Mouse (Mus musculus): ENCODE measurements at regions not wholly inside any gene's neighbourhood (a gene's known extent, or its start where the extent isn't known, plus 50 kb on each side); places are given as distances from the start of the nearest gene placed in this dataset.

- Histone ChIP-seq H3ac (ENCODE audit: control insufficient read depth, insufficient read length, low read depth) (no peak overlapping the region), H3K27me3 (ENCODE audit: control insufficient read depth, insufficient read depth, insufficient read length) (no peaks in the 10 kb centered on the region), H3K79me2 (ENCODE audit: control insufficient read depth, insufficient read depth) (no peaks in the 10 kb centered on the region), H3K79me3 (ENCODE audit: low read depth) (no peaks in the 10 kb centered on the region), H3K4me3 (ENCODE audit: insufficient read depth, poor library complexity, severe bottlenecking) (no peak overlapping the region), H3K36me3 (ENCODE audit: control insufficient read depth, insufficient read depth) (no peaks in the 10 kb centered on the region)
- no peak for TF ChIP-seq CTCF (IDR thresholded peaks at IDR 0.05; ENCODE audit: control insufficient read depth, insufficient read depth, insufficient read length)
- no peak for TF ChIP-seq MAX (IDR thresholded peaks at IDR 0.05)
- TF ChIP-seq USF1 (IDR thresholded peaks at IDR 0.05; ENCODE audit: low read depth) = no peak
- TF ChIP-seq FOSL1 (IDR thresholded peaks at IDR 0.05; ENCODE audit: insufficient read depth, low read length, poor library complexity, severe bottlenecking) = no peak
- TF ChIP-seq MYOG (IDR thresholded peaks at IDR 0.05; ENCODE audit: control insufficient read depth, extremely low read depth, insufficient read length) = no peak
- no peak for TF ChIP-seq CEBPB (IDR thresholded peaks at IDR 0.05; ENCODE audit: low read depth)
- TF ChIP-seq MYOD1 (IDR thresholded peaks at IDR 0.05; ENCODE audit: control insufficient read depth, insufficient read length, low read depth) = no peak
Measured at GRCm38 (mm10) chr2:14544686-14545085, 58.2 kb upstream of the Cacnb2 start.

GRCm38 (mm10) chr2:14548650-14549049 is 54.2 kb upstream of the Cacnb2 start:
- no peaks in the 10 kb centered on the region for H3K36me3 ChIP-seq (ENCODE audit: control insufficient read depth, insufficient read depth)
- H3K27me3 ChIP-seq (ENCODE audit: control insufficient read depth, insufficient read depth, insufficient read length) = no peaks in the 10 kb centered on the region
- H3K79me2 ChIP-seq (ENCODE audit: control insufficient read depth, insufficient read depth) = no peaks in the 10 kb centered on the region
- H3ac ChIP-seq (ENCODE audit: control insufficient read depth, insufficient read length, low read depth) = no peak overlapping the region
- no peaks in the 10 kb centered on the region for H3K79me3 ChIP-seq (ENCODE audit: low read depth)
- no peak for TF ChIP-seq MAX (IDR thresholded peaks at IDR 0.05)
- no peak overlapping the region for H3K4me3 ChIP-seq (ENCODE audit: insufficient read depth, poor library complexity, severe bottlenecking)

GRCm38 (mm10) chr2:14549560-14549959 is 53.3 kb upstream of the Cacnb2 start:
- Histone ChIP-seq H3K79me3 (ENCODE audit: low read depth) (no peaks in the 10 kb centered on the region), H3K36me3 (ENCODE audit: control insufficient read depth, insufficient read depth) (no peaks in the 10 kb centered on the region), H3K27me3 (ENCODE audit: control insufficient read depth, insufficient read depth, insufficient read length) (no peaks in the 10 kb centered on the region), H3ac (ENCODE audit: control insufficient read depth, insufficient read length, low read depth) (no peak overlapping the region), H3K79me2 (ENCODE audit: control insufficient read depth, insufficient read depth) (no peaks in the 10 kb centered on the region), H3K4me3 (ENCODE audit: insufficient read depth, poor library complexity, severe bottlenecking) (no peak overlapping the region)
- no peak for TF ChIP-seq MYOG (IDR thresholded peaks at IDR 0.05; ENCODE audit: control insufficient read depth, extremely low read depth, insufficient read length)
- TF ChIP-seq USF1 (IDR thresholded peaks at IDR 0.05; ENCODE audit: low read depth) = peak; percentile 81

DNA sequence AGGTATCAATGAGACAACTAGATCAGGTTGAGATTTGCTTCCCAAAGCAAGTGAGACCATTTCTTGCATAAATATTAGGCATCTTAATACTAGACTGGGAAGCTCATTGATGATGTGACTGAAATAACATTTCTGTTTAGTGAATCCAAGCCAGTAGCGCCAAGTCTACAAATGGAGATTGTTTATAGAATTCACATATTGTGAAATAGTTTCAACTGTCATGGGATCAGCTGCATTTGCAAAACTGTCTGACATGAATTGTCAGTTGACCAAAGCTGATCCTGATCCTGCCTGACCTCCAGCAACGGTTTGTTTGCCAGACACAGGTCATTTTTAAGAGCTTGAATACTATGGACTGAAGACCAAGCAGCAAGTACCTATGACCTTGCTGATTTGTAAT is 52.1 kb upstream of the Cacnb2 start:
- no peak overlapping the region for H3K4me3 ChIP-seq (ENCODE audit: insufficient read depth, poor library complexity, severe bottlenecking)
- TF ChIP-seq FOSL1 (IDR thresholded peaks at IDR 0.05; ENCODE audit: insufficient read depth, low read length, poor library complexity, severe bottlenecking) (no peak), MAX (IDR thresholded peaks at IDR 0.05) (no peak), MYOG (IDR thresholded peaks at IDR 0.05; ENCODE audit: control insufficient read depth, extremely low read depth, insufficient read length) (no peak), CEBPB (IDR thresholded peaks at IDR 0.05; ENCODE audit: low read depth) (no peak), MYOD1 (IDR thresholded peaks at IDR 0.05; ENCODE audit: control insufficient read depth, insufficient read length, low read depth) (no peak), USF1 (IDR thresholded peaks at IDR 0.05; ENCODE audit: low read depth) (no peak), CTCF (IDR thresholded peaks at IDR 0.05; ENCODE audit: control insufficient read depth, insufficient read depth, insufficient read length) (no peak)
- no peak overlapping the region for H3ac ChIP-seq (ENCODE audit: control insufficient read depth, insufficient read length, low read depth)
- H3K79me2 ChIP-seq (ENCODE audit: control insufficient read depth, insufficient read depth) = no peaks in the 10 kb centered on the region
- H3K79me3 ChIP-seq (ENCODE audit: low read depth) = no peaks in the 10 kb centered on the region
- H3K36me3 ChIP-seq (ENCODE audit: control insufficient read depth, insufficient read depth) = no peaks in the 10 kb centered on the region
- no peaks in the 10 kb centered on the region for H3K27me3 ChIP-seq (ENCODE audit: control insufficient read depth, insufficient read depth, insufficient read length)

Measured in C2C12 (cell line).